Mouse (Mus musculus) CH12.LX (cell line): ENCODE data around the gene Xpo4.

ENCODE experiments used
- CHD2 ChIP-seq: IDR thresholded peaks from 2 replicates; pipeline ENCODE4 v1.6.1; 2011; ENCODE audit warnings: low read length, improper control_type of control experiment
- CTCF ChIP-seq, 2 experiments: IDR thresholded peaks in 1 of 2; conservative IDR thresholded peaks in 1 of 2; 2 replicates each; pipeline ENCODE4 v1.5.1; 2011 to 2012; ENCODE audit warnings: low read depth in 2 of 2, low read length in 2 of 2, improper control_type of control experiment in 1 of 2, inconsistent platforms in 1 of 2, mild to moderate bottlenecking in 1 of 2, moderate library complexity in 1 of 2
- JUND ChIP-seq: conservative IDR thresholded peaks from 2 replicates; pipeline ENCODE4 v1.6.1; 2011; ENCODE audit warnings: low read depth, low read length, improper control_type of control experiment
- POLR2A ChIP-seq: IDR thresholded peaks from 2 replicates; pipeline ENCODE4 v1.6.1; 2011; ENCODE audit warnings: low read depth, mild to moderate bottlenecking, improper control_type of control experiment, low read length
- UBTF ChIP-seq: IDR thresholded peaks from 2 replicates; pipeline ENCODE4 v1.6.1; 2012; ENCODE audit warnings: low read depth, mild to moderate bottlenecking, inconsistent platforms, low read length, improper control_type of control experiment, moderate library complexity

GRCm38 (mm10) chr14:57547062-57547461 is 118.2 kb downstream of the Xpo4 start:
- TF ChIP-seq POLR2A (no peak), UBTF (no peak), CTCF (conservative IDR thresholded peaks at IDR 0.05 in 1 of 2, IDR thresholded peaks at IDR 0.05 in 1 of 2; ENCODE audit: low read depth in 2 of 2, low read length in 2 of 2) (no peak), JUND (no peak), CHD2 (no peak)
